Mouse (Mus musculus) intestine, postnatal 0 days (tissue): ENCODE results near the gene B3galt5. TPM values are rescaled to one million over a fixed set of nuclear protein-coding genes. Genes with fewer than 3 reads are reported as not detected.

Source experiments
- ATAC-seq: fragments of 200-750 bp; cut with Nextera tagmentation; 2 replicates; pipeline ENCODE4 v1.8.0; 2017; ENCODE audit warnings: mild to moderate bottlenecking, moderate TSS enrichment, moderate library complexity
- H3K27ac ChIP-seq: fragments of 300-500 bp; sonication (generic); 2 replicates; pipeline ENCODE4 v1.5.1; 2014; ENCODE audit warnings: mild to moderate bottlenecking, low read depth, low read length, moderate library complexity
- H3K27me3 ChIP-seq: fragments of 300-500 bp; sonication (generic); replicated peaks from 2 replicates; pipeline ENCODE4 v1.6.1; 2014; ENCODE audit warnings: low read length, mixed read lengths; ENCODE audit not compliant: control insufficient read depth, insufficient read depth
- H3K36me3 ChIP-seq: fragments of 300-500 bp; sonication (generic); 2 replicates; pipeline ENCODE4 v1.6.1; 2014; ENCODE audit warnings: mild to moderate bottlenecking, moderate library complexity; ENCODE audit not compliant: control insufficient read depth, insufficient read depth
- H3K4me1 ChIP-seq: fragments of 300-500 bp; sonication (generic); replicated peaks from 2 replicates; pipeline ENCODE4 v1.6.1; 2014; ENCODE audit warnings: antibody characterized with exemption, low read length, mixed read lengths; ENCODE audit not compliant: control insufficient read depth, insufficient read depth
- H3K4me2 ChIP-seq: fragments of 300-500 bp; sonication (generic); replicated peaks from 2 replicates; pipeline ENCODE4 v1.6.1; 2014; ENCODE audit warnings: low read depth, mild to moderate bottlenecking, moderate library complexity
- H3K4me3 ChIP-seq: fragments of 300-500 bp; sonication (generic); 2 replicates; pipeline ENCODE4 v1.5.1; 2014; ENCODE audit warnings: low read depth, low read length
- H3K9ac ChIP-seq: fragments of 300-500 bp; sonication (generic); 2 replicates; pipeline ENCODE4 v1.6.1; 2014; ENCODE audit warnings: mild to moderate bottlenecking, low read depth, low read length
- H3K9me3 ChIP-seq: fragments of 300-500 bp; sonication (generic); 2 replicates; pipeline ENCODE4 v1.6.1; 2016; ENCODE audit warnings: mixed run types; ENCODE audit not compliant: control insufficient read depth
- CTCF ChIP-seq: sonication (generic); IDR thresholded peaks from 2 replicates; pipeline ENCODE4 v1.5.1; 2016; ENCODE audit warnings: low read depth, mild to moderate bottlenecking, control low read depth, antibody characterized with exemption, moderate library complexity
- WGBS: fragments of 180-500 bp; shearing (Covaris S2); extraction: QIAGEN DNeasy Blood & Tissue Kit; methylation state at CpG from one replicate; pipeline ENCODE4 v1.1.7; 2014; 5-methylcytosine and 5-hydroxymethylcytosine counted together
- polyA plus RNA-seq: library from polyadenylated mRNA; unstranded; fragments of >200 nt; fragmentation: Nextera tagmentation; extraction: Ambion mirVana; gene quantifications from 2 replicates; pipeline ENCODE4 v1.2.1, GENCODE M21; 2015

B3galt5 gene
- polyA plus RNA-seq, 1 experiment from 2014 or later: 0.46 TPM

- 67% methylated on average over 6 of the region's 6 CpGs for WGBS
- Histone ChIP-seq H3K9me3 (no peaks in the 10 kb centered on the region), H3K36me3 (no peaks in the 10 kb centered on the region), H3K27ac (no peak overlapping the region), H3K4me1 (no peaks in the 10 kb centered on the region), H3K27me3 (no peaks in the 10 kb centered on the region), H3K4me2 (no peak overlapping the region), H3K9ac (no peak overlapping the region), H3K4me3 (no peak overlapping the region)
- no peak for TF ChIP-seq CTCF
- no peak for ATAC-seq
These were observed 8.9 kb downstream of the B3galt5 start for GRCm38 (mm10) chr16:96244496-96244895.

- no peaks in the 10 kb centered on the region for H3K36me3 ChIP-seq
- no peak overlapping the region for H3K4me2 ChIP-seq
- H3K9me3 ChIP-seq: no peaks in the 10 kb centered on the region
- no peak for TF ChIP-seq CTCF
- 82% methylated on average over 7 of the region's 7 CpGs for WGBS
- H3K4me3 ChIP-seq: no peak overlapping the region
- no peaks in the 10 kb centered on the region for H3K27me3 ChIP-seq
- H3K4me1 ChIP-seq: no peaks in the 10 kb centered on the region
- no peak overlapping the region for H3K27ac ChIP-seq
- no peak for ATAC-seq
- no peak overlapping the region for H3K9ac ChIP-seq
These were observed 14.0 kb downstream of the B3galt5 start for GRCm38 (mm10) chr16:96249635-96250034.

GRCm38 (mm10) chr16:96252146-96252545 is 16.5 kb downstream of the B3galt5 start:
- H3K27ac ChIP-seq: no peak overlapping the region
- H3K9ac ChIP-seq: no peak overlapping the region
- no peak overlapping the region for H3K4me2 ChIP-seq
- no peak for TF ChIP-seq CTCF
- no peaks in the 10 kb centered on the region for H3K27me3 ChIP-seq
- H3K4me3 ChIP-seq: no peak overlapping the region
- no peaks in the 10 kb centered on the region for H3K9me3 ChIP-seq
- no peak for ATAC-seq
- 97% methylated on average over 1 of the region's 1 CpGs for WGBS
- H3K4me1 ChIP-seq: no peaks in the 10 kb centered on the region
- H3K36me3 ChIP-seq: no peaks in the 10 kb centered on the region

DNA sequence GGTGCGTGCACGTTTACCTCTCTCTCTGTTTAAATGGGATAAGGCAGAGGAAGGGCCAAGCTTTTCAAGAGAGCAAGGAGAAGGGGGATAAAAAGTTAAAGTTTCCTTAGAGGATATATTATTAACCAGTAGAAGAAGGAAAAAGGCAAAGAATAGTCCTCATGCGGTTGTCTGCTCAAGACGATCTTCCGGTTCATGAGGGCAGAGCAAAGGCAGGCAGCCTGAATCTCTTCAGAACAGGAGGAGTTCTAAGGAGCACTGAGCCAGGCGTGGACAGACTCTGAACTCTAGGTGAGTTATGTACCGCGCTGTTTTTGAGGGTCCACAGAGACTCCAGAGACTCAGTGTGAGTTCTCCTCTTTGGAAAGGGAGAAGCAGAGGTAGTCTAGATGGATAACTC is 22.8 kb downstream of the B3galt5 start:
- no peaks in the 10 kb centered on the region for H3K9me3 ChIP-seq
- H3K4me1 ChIP-seq: no peaks in the 10 kb centered on the region
- no peak overlapping the region for H3K4me2 ChIP-seq
- no peak for TF ChIP-seq CTCF
- no peak for ATAC-seq
- no peaks in the 10 kb centered on the region for H3K36me3 ChIP-seq
- H3K27me3 ChIP-seq: no peaks in the 10 kb centered on the region
- WGBS: 85% methylated on average over 8 of the region's 8 CpGs
- H3K9ac ChIP-seq: no peak overlapping the region
- H3K4me3 ChIP-seq: no peak overlapping the region
- no peak overlapping the region for H3K27ac ChIP-seq

DNA sequence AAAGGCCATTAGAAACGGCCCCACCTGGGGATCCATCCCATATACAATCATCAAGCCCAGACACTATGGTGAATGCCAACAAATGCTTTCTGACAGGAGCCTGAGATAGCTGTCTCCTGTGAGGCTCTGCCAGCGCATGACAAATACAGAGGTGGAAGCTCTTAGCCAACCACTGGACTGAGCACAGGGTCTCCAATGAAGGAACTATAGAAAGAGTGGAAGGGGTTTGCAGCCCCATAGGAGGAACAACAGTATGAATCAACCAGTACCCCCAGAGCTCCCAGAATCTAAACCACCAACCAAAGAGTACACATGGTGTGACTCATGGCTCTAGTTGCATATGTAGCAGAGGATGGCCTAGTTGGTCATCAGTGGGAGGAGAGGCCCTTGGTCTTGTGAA is 36.1 kb downstream of the B3galt5 start:
- Histone ChIP-seq H3K9ac (no peak overlapping the region), H3K36me3 (no peaks in the 10 kb centered on the region), H3K27ac (no peak overlapping the region), H3K27me3 (no peaks in the 10 kb centered on the region), H3K9me3 (no peaks in the 10 kb centered on the region), H3K4me2 (no peak overlapping the region), H3K4me3 (no peak overlapping the region), H3K4me1 (no peaks in the 10 kb centered on the region)
- no peak for TF ChIP-seq CTCF
- no peak for ATAC-seq
- 86% methylated on average over 2 of the region's 2 CpGs for WGBS

- no peak overlapping the region for H3K4me2 ChIP-seq
- TF ChIP-seq CTCF: no peak
- no peaks in the 10 kb centered on the region for H3K36me3 ChIP-seq
- no peaks in the 10 kb centered on the region for H3K9me3 ChIP-seq
- 57% methylated on average over 14 of the region's 14 CpGs for WGBS
- no peak for ATAC-seq
- no peak overlapping the region for H3K9ac ChIP-seq
- H3K4me1 ChIP-seq: no peaks in the 10 kb centered on the region
- no peak overlapping the region for H3K27ac ChIP-seq
- no peak overlapping the region for H3K4me3 ChIP-seq
- no peaks in the 10 kb centered on the region for H3K27me3 ChIP-seq
These were observed 37.5 kb downstream of the B3galt5 start for GRCm38 (mm10) chr16:96272929-96273619.
